Mouse (Mus musculus) megakaryocyte-erythroid progenitor cell, adult 5 weeks (primary cell): ENCODE results near the gene Cox6b2. TPM values are rescaled to one million over a fixed set of nuclear protein-coding genes. Genes with fewer than 3 reads are reported as not detected.

Experiments
- polyA plus RNA-seq: library from polyadenylated mRNA; stranded (reverse); fragments of >175 nt; gene quantifications from 2 replicates; pipeline ENCODE4 v1.2.3, GENCODE M21; 2012

Cox6b2 gene
- polyA plus RNA-seq, result 64.2 and 92.5 TPM in 2 replicates

GRCm38 (mm10) chr7:4752821-4753570 is at the start of gene Cox6b2:
TSS of gene Cox6b2 (minus strand) at chr7:4753094.

GRCm38 (mm10) chr7:4792278-4793212 is 39.7 kb upstream of the Cox6b2 start, which contains the start of gene Rpl28:
TSS of gene Rpl28 (plus strand) at chr7:4792874.

GRCm38 (mm10) chr7:4789436-4789935 is 36.6 kb upstream of the Cox6b2 start, which contains the start of gene Tmem238:
TSS of gene Tmem238 (minus strand) at chr7:4789656.

GRCm38 (mm10) chr7:4782759-4783158 is 29.9 kb upstream of the Cox6b2 start, which contains the start of the genes Il11 and Tmem190:
TSS of gene Il11 (minus strand) at chr7:4782859.
TSS of gene Tmem190 (plus strand) at chr7:4782937.

GRCm38 (mm10) chr7:4771202-4771601 is 18.3 kb upstream of the Cox6b2 start, which contains the start of gene Fam71e2:
TSS of gene Fam71e2 (minus strand) at chr7:4771302.

GRCm38 (mm10) chr7:4739544-4740275 is 13.2 kb downstream of the Cox6b2 start, which contains the start of gene Kmt5c:
TSS of gene Kmt5c (plus strand) at chr7:4740115.

GRCm38 (mm10) chr7:4725169-4725568 is 27.7 kb downstream of the Cox6b2 start, which contains the start of gene Tmem150b:
TSS of gene Tmem150b (minus strand) at chr7:4725249.

Other genes with a start within 250 kb of the Cox6b2 start
- gene Tnnt1, start 236.7 kb downstream of the Cox6b2 start, polyA plus RNA-seq, result 11.7 and 17.0 TPM in 2 replicates
- 4.9 and 6.1 TPM in 2 replicates for gene Tnni3, start 228.9 kb downstream of the Cox6b2 start, polyA plus RNA-seq
- gene Dnaaf3, start 220.6 kb downstream of the Cox6b2 start, polyA plus RNA-seq, result 12.8 and 13.5 TPM in 2 replicates
- gene Syt5, start 205.6 kb downstream of the Cox6b2 start, polyA plus RNA-seq, result 0.51 and 0.83 TPM in 2 replicates
- 0.21 TPM in 1 of 2 replicates, not detected in the other for gene Ptprh, start 149.1 kb downstream of the Cox6b2 start, polyA plus RNA-seq
- gene Tmem86b, start 121.7 kb downstream of the Cox6b2 start, polyA plus RNA-seq, result 8.7 and 11.0 TPM in 2 replicates
- gene Ppp6r1, start 94.1 kb downstream of the Cox6b2 start, polyA plus RNA-seq, result 283 and 305 TPM in 2 replicates
- 124 and 128 TPM in 2 replicates for gene Hspbp1, start 68.0 kb downstream of the Cox6b2 start, polyA plus RNA-seq
- gene Brsk1, start 62.5 kb downstream of the Cox6b2 start, polyA plus RNA-seq, result 0.13 and 0.35 TPM in 2 replicates
- 2.6 and 3.2 TPM in 2 replicates for gene Tmem150b, start 27.8 kb downstream of the Cox6b2 start, polyA plus RNA-seq
- 312 and 341 TPM in 2 replicates for gene Kmt5c, start 13.0 kb downstream of the Cox6b2 start, polyA plus RNA-seq
- not detected in 2 replicates for gene Fam71e2, start 18.2 kb upstream of the Cox6b2 start, polyA plus RNA-seq
- 0.10 and 1.1 TPM in 2 replicates for gene Il11, start 29.8 kb upstream of the Cox6b2 start, polyA plus RNA-seq
- gene Tmem190, start 29.8 kb upstream of the Cox6b2 start, polyA plus RNA-seq, result not detected in 2 replicates
- 57.5 and 58.8 TPM in 2 replicates for gene Tmem238, start 36.6 kb upstream of the Cox6b2 start, polyA plus RNA-seq
- gene Rpl28, start 39.8 kb upstream of the Cox6b2 start, polyA plus RNA-seq, result 10,504 and 11,093 TPM in 2 replicates
- gene Ube2s, start 59.5 kb upstream of the Cox6b2 start, polyA plus RNA-seq, result 251 TPM in 2 replicates
- gene Shisa7, start 91.6 kb upstream of the Cox6b2 start, polyA plus RNA-seq, result 0.24 and 0.79 TPM in 2 replicates
- gene Isoc2b, start 117.2 kb upstream of the Cox6b2 start, polyA plus RNA-seq, result 7.7 and 11.8 TPM in 2 replicates
- gene Isoc2a, start 124.1 kb upstream of the Cox6b2 start, polyA plus RNA-seq, result 27.0 and 29.3 TPM in 2 replicates
- 0.09 and 0.28 TPM in 2 replicates for gene Gm36210, start 153.4 kb upstream of the Cox6b2 start, polyA plus RNA-seq
- gene Zfp628, start 162.1 kb upstream of the Cox6b2 start, polyA plus RNA-seq, result 76.1 and 85.0 TPM in 2 replicates
- gene Nat14, start 168.9 kb upstream of the Cox6b2 start, polyA plus RNA-seq, result 1.3 and 1.9 TPM in 2 replicates
- 0.08 and 0.10 TPM in 2 replicates for gene Ssc5d, start 172.7 kb upstream of the Cox6b2 start, polyA plus RNA-seq
- gene Sbk2, start 211.3 kb upstream of the Cox6b2 start, polyA plus RNA-seq, result 0.04 and 0.17 TPM in 2 replicates
- not detected in 2 replicates for gene Sbk3, start 218.1 kb upstream of the Cox6b2 start, polyA plus RNA-seq
- gene Zfp579, start 243.1 kb upstream of the Cox6b2 start, polyA plus RNA-seq, result 53.1 and 73.1 TPM in 2 replicates